Mouse (Mus musculus) hindbrain, embryonic 12.5 days (tissue): Measurements from ENCODE around the gene Golga4. TPM values are rescaled to one million over a fixed set of nuclear protein-coding genes. Genes with fewer than 3 reads are reported as not detected.

Experiments used
- ATAC-seq: fragments of 200-750 bp; cut with Nextera tagmentation; 2 replicates; pipeline ENCODE4 v1.8.0; 2017; ENCODE audit warnings: moderate TSS enrichment; ENCODE audit not compliant: low FRiP score
- H3K27ac ChIP-seq: fragments of 300-500 bp; sonication (generic); 2 replicates; pipeline ENCODE4 v1.5.1; 2016; ENCODE audit warnings: mild to moderate bottlenecking
- H3K27me3 ChIP-seq: fragments of 300-500 bp; sonication (generic); 2 replicates; pipeline ENCODE4 v1.6.1; 2016; ENCODE audit warnings: mild to moderate bottlenecking
- H3K36me3 ChIP-seq: fragments of 300-500 bp; sonication (generic); 2 replicates; pipeline ENCODE4 v1.6.1; 2016; ENCODE audit warnings: mild to moderate bottlenecking
- H3K4me1 ChIP-seq: fragments of 300-500 bp; sonication (generic); 2 replicates; pipeline ENCODE4 v1.6.1; 2016
- H3K4me2 ChIP-seq: fragments of 300-500 bp; sonication (generic); replicated peaks from 2 replicates; pipeline ENCODE4 v1.6.1; 2016; ENCODE audit warnings: mild to moderate bottlenecking
- H3K4me3 ChIP-seq: fragments of 300-500 bp; sonication (generic); 2 replicates; pipeline ENCODE4 v1.5.1; 2016; ENCODE audit warnings: mild to moderate bottlenecking
- H3K9ac ChIP-seq: fragments of 300-500 bp; sonication (generic); 2 replicates; pipeline ENCODE4 v1.6.1; 2016; ENCODE audit warnings: mild to moderate bottlenecking, moderate library complexity
- H3K9me3 ChIP-seq: fragments of 300-500 bp; sonication (generic); replicated peaks from 2 replicates; pipeline ENCODE4 v1.6.1; 2016; ENCODE audit warnings: mild to moderate bottlenecking
- WGBS: fragments of 180-500 bp; shearing (Covaris S2); methylation state at CpG from one replicate; pipeline ENCODE4 v1.1.7; 2016; 5-methylcytosine and 5-hydroxymethylcytosine counted together
- polyA plus RNA-seq: library from polyadenylated mRNA; unstranded; fragments of >200 nt; fragmentation: Nextera tagmentation; extraction: Ambion mirVana; gene quantifications from 2 replicates; pipeline ENCODE4 v1.2.1, GENCODE M21; 2016

Gene Golga4
- polyA plus RNA-seq, 1 experiment from 2014 or later = 67.5 TPM

- Histone ChIP-seq H3K27ac (no peak overlapping the region), H3K9ac (no peak overlapping the region), H3K27me3 (no peaks in the 10 kb centered on the region), H3K4me1 (no peaks in the 10 kb centered on the region), H3K36me3 (peaks cover 87% of the 10 kb centered on the region), H3K4me3 (no peak overlapping the region), H3K9me3 (no peaks in the 10 kb centered on the region), H3K4me2 (no peak overlapping the region)
- ATAC-seq = no peak
- WGBS = 82% methylated on average over 9 of the region's 9 CpGs
These were observed 31.6 kb downstream of the Golga4 start for GRCm38 (mm10) chr9:118537463-118538339.

- WGBS = 94% methylated on average over 8 of the region's 8 CpGs
- Histone ChIP-seq H3K9me3 (no peaks in the 10 kb centered on the region), H3K4me3 (no peak overlapping the region), H3K4me2 (no peak overlapping the region), H3K27ac (no peak overlapping the region), H3K9ac (no peak overlapping the region), H3K4me1 (no peaks in the 10 kb centered on the region), H3K27me3 (no peaks in the 10 kb centered on the region), H3K36me3 (peaks cover 69% of the 10 kb centered on the region)
- no peak for ATAC-seq
These were observed 35.8 kb downstream of the Golga4 start for GRCm38 (mm10) chr9:118541851-118542250.

GRCm38 (mm10) chr9:118545146-118545545 is 39.1 kb downstream of the Golga4 start:
- Histone ChIP-seq H3K4me1 (no peaks in the 10 kb centered on the region), H3K27ac (no peak overlapping the region), H3K9ac (no peak overlapping the region), H3K4me2 (no peak overlapping the region), H3K36me3 (peaks cover 60% of the 10 kb centered on the region), H3K4me3 (no peak overlapping the region), H3K9me3 (no peaks in the 10 kb centered on the region), H3K27me3 (no peaks in the 10 kb centered on the region)
- 87% methylated on average over 6 of the region's 6 CpGs for WGBS
- ATAC-seq = no peak

- Histone ChIP-seq H3K4me2 (no peak overlapping the region), H3K4me3 (no peak overlapping the region), H3K36me3 (peaks cover 49% of the 10 kb centered on the region), H3K9me3 (no peaks in the 10 kb centered on the region), H3K27me3 (no peaks in the 10 kb centered on the region), H3K4me1 (no peaks in the 10 kb centered on the region), H3K27ac (no peak overlapping the region), H3K9ac (no peak overlapping the region)
- 95% methylated on average over 12 of the region's 12 CpGs for WGBS
- ATAC-seq = no peak
These were observed 42.6 kb downstream of the Golga4 start for GRCm38 (mm10) chr9:118548651-118549050.

GRCm38 (mm10) chr9:118556951-118557780 is 51.1 kb downstream of the Golga4 start:
- H3K27ac ChIP-seq = no peak overlapping the region
- H3K4me2 ChIP-seq = no peak overlapping the region
- no peak for ATAC-seq
- WGBS = 82% methylated on average over 24 of the region's 24 CpGs
- H3K27me3 ChIP-seq = no peaks in the 10 kb centered on the region
- peaks cover 83% of the 10 kb centered on the region for H3K36me3 ChIP-seq
- no peaks in the 10 kb centered on the region for H3K9me3 ChIP-seq
- no peaks in the 10 kb centered on the region for H3K4me1 ChIP-seq
- no peak overlapping the region for H3K4me3 ChIP-seq
- no peak overlapping the region for H3K9ac ChIP-seq

- 94% methylated on average over 11 of the region's 11 CpGs for WGBS
- H3K27ac ChIP-seq = no peak overlapping the region
- H3K4me1 ChIP-seq = no peaks in the 10 kb centered on the region
- H3K9me3 ChIP-seq = no peaks in the 10 kb centered on the region
- no peak overlapping the region for H3K4me3 ChIP-seq
- H3K36me3 ChIP-seq = peaks cover 92% of the 10 kb centered on the region
- H3K4me2 ChIP-seq = no peak overlapping the region
- ATAC-seq = no peak
- H3K27me3 ChIP-seq = no peaks in the 10 kb centered on the region
- no peak overlapping the region for H3K9ac ChIP-seq
These were observed 57.3 kb downstream of the Golga4 start for GRCm38 (mm10) chr9:118563356-118563755.

- H3K4me3 ChIP-seq = no peak overlapping the region
- no peaks in the 10 kb centered on the region for H3K27me3 ChIP-seq
- no peaks in the 10 kb centered on the region for H3K4me1 ChIP-seq
- no peak overlapping the region for H3K27ac ChIP-seq
- no peaks in the 10 kb centered on the region for H3K9me3 ChIP-seq
- H3K36me3 ChIP-seq = peaks cover 88% of the 10 kb centered on the region
- ATAC-seq = no peak
- WGBS = 94% methylated on average over 7 of the region's 7 CpGs
- no peak overlapping the region for H3K4me2 ChIP-seq
- no peak overlapping the region for H3K9ac ChIP-seq
These were observed 57.8 kb downstream of the Golga4 start for GRCm38 (mm10) chr9:118563866-118564265.

- Histone ChIP-seq H3K27me3 (no peaks in the 10 kb centered on the region), H3K36me3 (peaks cover 88% of the 10 kb centered on the region), H3K4me2 (no peak overlapping the region), H3K4me3 (no peak overlapping the region), H3K9ac (no peak overlapping the region), H3K27ac (no peak overlapping the region), H3K9me3 (no peaks in the 10 kb centered on the region), H3K4me1 (no peaks in the 10 kb centered on the region)
- no peak for ATAC-seq
- 91% methylated on average over 16 of the region's 16 CpGs for WGBS
These were observed 58.6 kb downstream of the Golga4 start for GRCm38 (mm10) chr9:118564696-118565095.

GRCm38 (mm10) chr9:118569328-118569727 is 63.3 kb downstream of the Golga4 start:
- Histone ChIP-seq H3K4me2 (no peak overlapping the region), H3K4me1 (no peaks in the 10 kb centered on the region), H3K36me3 (peaks cover 77% of the 10 kb centered on the region), H3K9me3 (no peaks in the 10 kb centered on the region), H3K27ac (no peak overlapping the region), H3K4me3 (no peak overlapping the region), H3K9ac (no peak overlapping the region), H3K27me3 (no peaks in the 10 kb centered on the region)
- 89% methylated on average over 6 of the region's 6 CpGs for WGBS
- no peak for ATAC-seq

GRCm38 (mm10) chr9:118570865-118571264 is 64.8 kb downstream of the Golga4 start:
- WGBS = 85% methylated on average over 4 of the region's 4 CpGs
- Histone ChIP-seq H3K9ac (no peak overlapping the region), H3K4me2 (no peak overlapping the region), H3K4me3 (no peak overlapping the region), H3K36me3 (peaks cover 72% of the 10 kb centered on the region), H3K27ac (no peak overlapping the region), H3K4me1 (no peaks in the 10 kb centered on the region), H3K9me3 (no peaks in the 10 kb centered on the region), H3K27me3 (no peaks in the 10 kb centered on the region)
- ATAC-seq = no peak

GRCm38 (mm10) chr9:118571701-118572100 is 65.6 kb downstream of the Golga4 start:
- no peak overlapping the region for H3K27ac ChIP-seq
- H3K36me3 ChIP-seq = peaks cover 71% of the 10 kb centered on the region
- no peaks in the 10 kb centered on the region for H3K4me1 ChIP-seq
- H3K9ac ChIP-seq = no peak overlapping the region
- no peak overlapping the region for H3K4me3 ChIP-seq
- no peak overlapping the region for H3K4me2 ChIP-seq
- ATAC-seq = no peak
- WGBS = 86% methylated on average over 4 of the region's 4 CpGs
- H3K27me3 ChIP-seq = no peaks in the 10 kb centered on the region
- no peaks in the 10 kb centered on the region for H3K9me3 ChIP-seq

- WGBS = 94% methylated on average over 5 of the region's 5 CpGs
- Histone ChIP-seq H3K36me3 (peaks cover 71% of the 10 kb centered on the region), H3K27me3 (no peaks in the 10 kb centered on the region), H3K4me1 (no peaks in the 10 kb centered on the region), H3K9me3 (no peaks in the 10 kb centered on the region), H3K4me2 (no peak overlapping the region), H3K27ac (no peak overlapping the region), H3K4me3 (no peak overlapping the region), H3K9ac (no peak overlapping the region)
- no peak for ATAC-seq
These were observed 68.8 kb downstream of the Golga4 start for GRCm38 (mm10) chr9:118574911-118575310.
